23 mouse cellular contexts compared by ENCODE assay signal in genomic region chr5:34266065-34266464, GRCm38 (mm10). TPM values are rescaled to one million over a fixed set of nuclear protein-coding genes. Genes with fewer than 3 reads are reported as not detected.
"Had no signal": no experiment of that assay in that cellular context is flagged by ENCODE, and none has a peak within 500 bp of the region (broad histone marks: within the 10 kb centered on the region; RNA-seq: fewer than 3 reads in every experiment).

No protein-coding gene starts in this region.

- H3K4me1 ChIP-seq: midbrain, embryonic 12.5 days; midbrain, embryonic 15.5 days had no signal

- DNase-seq: kidney, adult 2 months; kidney, postnatal 25 days; layer of hippocampus, postnatal 36 days; liver, embryonic 13.5 days; lung, adult 2 months; lung, postnatal 14 days; lung, postnatal 4 days; thymus, adult 18-20 months; thymus, postnatal 36 days had no signal

- H3K4me3 ChIP-seq: left cerebral cortex, adult 2 months; liver, embryonic 13.5 days; midbrain, embryonic 12.5 days; midbrain, embryonic 15.5 days; myocyte had no signal

- H3K27ac ChIP-seq: kidney, postnatal 0 days; left cerebral cortex, adult 2 months; liver, embryonic 13.5 days; midbrain, embryonic 12.5 days; midbrain, embryonic 15.5 days had no signal

- H3K9me3 ChIP-seq: liver, embryonic 13.5 days; midbrain, embryonic 12.5 days; midbrain, embryonic 15.5 days had no signal

- H3K9ac ChIP-seq: liver, embryonic 13.5 days; midbrain, embryonic 12.5 days; midbrain, embryonic 15.5 days had no signal

- H3K4me2 ChIP-seq: liver, embryonic 13.5 days; midbrain, embryonic 12.5 days; midbrain, embryonic 15.5 days had no signal

- ATAC-seq: midbrain, embryonic 15.5 days had no signal

- H3K27me3 ChIP-seq: liver, embryonic 13.5 days; midbrain, embryonic 12.5 days; midbrain, embryonic 15.5 days had no signal

- H3K36me3 ChIP-seq: liver, embryonic 13.5 days; midbrain, embryonic 12.5 days; midbrain, embryonic 15.5 days had no signal

RNA-seq across cellular contexts. Expression of gene Zfyve28, which starts 22.2 kb away (rescaled TPM):
- total RNA-seq: liver, adult 2 months had no signal

RNA-seq across cellular contexts. Expression of gene Cfap99, which starts 22.3 kb away (rescaled TPM):
- total RNA-seq: liver, adult 2 months; megakaryocyte progenitor cell, adult 5-6 weeks had no signal
- polyA plus RNA-seq: kidney, embryonic 14.5 days; kidney, postnatal 0 days; large intestine, adult 2 months; limb, embryonic 11.5 days; liver, adult 2 months; liver, embryonic 13.5 days; liver, embryonic 16.5 days; midbrain, embryonic 12.5 days; neural tube, embryonic 11.5 days; small intestine, adult 2 months; stomach, embryonic 16.5 days had no signal
